Mouse (Mus musculus): ENCODE data around the gene Akt1.

The Akt1 gene

DNA sequence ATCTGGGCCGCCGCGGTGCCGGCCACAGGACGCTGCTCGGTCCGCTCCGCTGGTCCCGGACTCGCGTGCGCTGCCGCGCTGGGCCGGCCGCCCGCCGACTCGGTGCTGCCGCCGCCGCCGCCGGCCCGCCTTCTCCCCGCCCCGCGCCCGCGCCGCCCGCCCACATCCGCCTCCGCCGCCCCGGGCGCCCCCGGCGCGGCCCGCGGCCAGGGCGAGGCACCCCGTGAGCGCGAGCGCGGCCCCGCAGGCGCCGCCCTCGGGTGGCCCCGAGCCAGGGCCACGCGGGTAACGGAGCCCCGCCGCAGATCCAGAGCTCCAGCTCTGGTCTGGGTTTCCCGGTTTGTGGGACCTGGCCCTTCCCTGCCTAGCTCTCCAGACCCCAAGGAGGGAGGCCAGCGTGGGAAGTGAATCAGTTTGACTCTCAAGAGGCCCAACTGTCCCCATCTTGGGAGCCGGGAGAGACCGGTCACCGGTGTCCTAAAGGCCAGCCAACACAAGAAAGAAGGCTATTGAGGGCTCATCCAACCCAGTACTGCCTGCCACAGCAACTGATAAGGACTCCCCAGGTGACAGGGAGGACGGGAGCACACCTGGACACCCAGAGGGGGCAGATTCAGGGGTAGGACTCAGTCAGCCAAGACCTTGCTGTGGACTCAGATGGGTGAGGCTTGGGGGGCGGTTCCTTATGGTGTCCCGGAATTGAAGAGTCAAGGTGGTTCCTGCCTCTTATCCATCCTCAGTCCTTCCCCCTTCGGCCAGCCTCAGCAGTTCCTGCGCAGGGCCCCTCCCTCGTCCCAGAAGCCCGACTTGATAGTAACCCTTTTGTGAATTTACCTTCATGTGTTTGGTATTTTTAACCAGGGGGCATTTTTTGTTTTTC, at the start of gene Akt1:
Gene Akt1, minus strand, starts transcription at position 753 of the 880 bp plus-strand sequence.
- in situ Hi-C loops (cut with MboI, MseI): no loop called here

DNA sequence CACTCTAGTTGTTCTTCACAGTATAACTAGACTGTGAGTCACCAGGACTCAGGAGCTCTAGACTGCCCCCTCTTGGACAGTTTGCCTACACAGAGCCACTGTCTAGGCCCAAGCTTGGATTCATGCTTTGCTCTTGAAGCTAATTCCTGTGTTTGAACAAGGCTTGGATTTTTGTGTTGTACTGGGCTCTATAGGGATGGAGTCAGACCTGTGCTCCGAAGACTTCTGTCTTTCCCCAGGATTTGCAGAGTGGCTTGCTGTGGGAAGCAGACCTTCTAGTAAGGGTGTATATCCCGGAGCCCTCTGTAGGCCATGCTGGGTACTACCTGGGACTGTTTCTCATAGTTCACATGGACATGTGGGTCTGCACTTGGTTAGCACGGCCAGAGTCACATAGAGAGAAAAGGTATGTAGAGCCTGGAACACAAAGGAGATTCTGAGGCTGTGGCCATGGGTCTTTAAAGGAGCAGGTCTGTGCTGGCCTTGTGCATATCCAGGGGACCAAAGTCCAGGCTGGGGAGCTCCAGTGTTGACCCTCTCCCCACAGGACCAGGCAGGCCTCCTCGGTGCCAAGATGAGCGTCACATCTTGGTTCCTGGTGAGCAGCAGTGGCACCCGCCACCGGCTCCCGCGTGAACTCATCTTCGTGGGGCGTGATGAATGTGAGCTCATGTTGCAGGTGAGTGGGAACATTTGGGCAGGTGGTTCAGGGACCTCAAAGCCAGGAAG, 49.6 kb upstream of the Akt1 start:
- in situ Hi-C loops (cut with MboI, MseI): no loop called here

DNA sequence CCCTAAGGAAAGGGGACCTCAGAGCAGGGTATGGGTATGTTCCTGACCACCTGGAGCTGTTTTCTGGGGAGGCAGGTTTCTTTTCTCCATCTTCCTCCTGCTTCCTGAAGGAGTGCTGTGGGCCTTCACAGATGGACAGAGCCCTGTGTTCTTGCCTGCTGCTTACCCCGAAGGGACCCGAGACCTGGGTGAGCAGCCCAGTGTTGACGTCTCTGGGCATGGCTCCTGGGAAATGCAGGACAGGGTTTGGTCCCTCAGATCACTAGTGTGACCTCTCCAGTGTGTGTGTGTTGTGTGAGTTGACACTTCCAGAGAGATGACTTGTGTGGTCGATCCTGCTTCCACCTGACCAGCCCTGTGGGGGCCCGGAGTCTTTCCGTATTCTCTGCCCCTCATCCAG, 48.8 kb upstream of the Akt1 start:
- in situ Hi-C loops (cut with MboI, MseI): no loop called here

DNA sequence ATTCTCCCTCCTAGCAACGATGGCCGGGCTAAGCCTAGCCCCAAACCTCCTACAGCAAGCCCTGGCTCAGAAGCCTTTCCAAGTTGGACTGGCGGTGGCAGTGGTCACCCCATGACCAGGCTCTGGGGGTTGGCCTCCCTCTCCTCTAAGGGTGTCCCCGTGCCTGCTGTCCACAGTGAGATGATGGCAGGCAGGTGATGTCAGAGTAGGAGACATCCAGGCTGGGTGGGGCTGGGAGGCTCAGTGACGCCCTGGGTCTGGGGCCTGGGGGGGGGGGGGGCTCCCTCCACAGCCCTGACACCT, 48.3 kb upstream of the Akt1 start:
- in situ Hi-C loops (cut with MboI, MseI): no loop called here

DNA sequence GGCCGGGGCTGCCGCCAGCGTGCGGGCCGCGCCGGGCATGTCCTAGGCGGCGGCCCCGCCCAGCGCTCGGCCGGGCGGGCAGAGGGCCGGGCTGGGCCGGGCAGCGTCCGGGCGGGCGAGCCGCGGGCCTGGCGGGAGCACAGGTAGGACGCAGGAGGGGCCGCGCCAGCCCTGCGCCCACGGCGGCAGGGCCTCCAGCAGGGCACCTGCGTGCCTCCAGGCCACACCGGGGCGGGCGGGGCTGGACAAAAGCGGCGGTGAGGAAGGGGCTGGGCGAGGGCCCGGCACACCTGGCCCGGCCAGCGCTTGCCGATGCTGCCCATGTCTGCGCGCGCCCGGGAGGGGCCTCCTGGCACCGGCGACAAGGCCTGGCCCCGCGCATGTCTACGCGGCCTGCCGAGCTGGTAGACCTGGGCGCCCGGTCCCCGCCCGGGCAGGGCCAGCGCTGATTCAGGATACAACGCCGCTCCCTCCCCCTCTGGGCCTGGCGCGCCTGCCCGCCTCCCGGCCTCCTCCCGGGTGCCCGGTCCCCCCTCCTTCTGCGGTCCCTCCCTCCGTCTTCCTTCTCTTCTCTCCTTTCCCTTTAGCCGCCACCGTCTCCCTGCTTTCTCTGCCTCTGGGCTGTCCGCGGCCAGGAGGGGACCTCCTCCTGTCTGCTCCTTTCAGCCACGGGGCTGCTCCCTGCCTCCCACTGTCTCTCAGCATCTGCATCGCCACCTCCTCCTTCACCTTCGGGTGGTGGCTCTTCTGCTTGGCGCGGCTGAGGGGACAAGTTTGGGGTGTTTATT, 47.8 kb upstream of the Akt1 start:
- in situ Hi-C loops (cut with MboI, MseI): no loop called here

DNA sequence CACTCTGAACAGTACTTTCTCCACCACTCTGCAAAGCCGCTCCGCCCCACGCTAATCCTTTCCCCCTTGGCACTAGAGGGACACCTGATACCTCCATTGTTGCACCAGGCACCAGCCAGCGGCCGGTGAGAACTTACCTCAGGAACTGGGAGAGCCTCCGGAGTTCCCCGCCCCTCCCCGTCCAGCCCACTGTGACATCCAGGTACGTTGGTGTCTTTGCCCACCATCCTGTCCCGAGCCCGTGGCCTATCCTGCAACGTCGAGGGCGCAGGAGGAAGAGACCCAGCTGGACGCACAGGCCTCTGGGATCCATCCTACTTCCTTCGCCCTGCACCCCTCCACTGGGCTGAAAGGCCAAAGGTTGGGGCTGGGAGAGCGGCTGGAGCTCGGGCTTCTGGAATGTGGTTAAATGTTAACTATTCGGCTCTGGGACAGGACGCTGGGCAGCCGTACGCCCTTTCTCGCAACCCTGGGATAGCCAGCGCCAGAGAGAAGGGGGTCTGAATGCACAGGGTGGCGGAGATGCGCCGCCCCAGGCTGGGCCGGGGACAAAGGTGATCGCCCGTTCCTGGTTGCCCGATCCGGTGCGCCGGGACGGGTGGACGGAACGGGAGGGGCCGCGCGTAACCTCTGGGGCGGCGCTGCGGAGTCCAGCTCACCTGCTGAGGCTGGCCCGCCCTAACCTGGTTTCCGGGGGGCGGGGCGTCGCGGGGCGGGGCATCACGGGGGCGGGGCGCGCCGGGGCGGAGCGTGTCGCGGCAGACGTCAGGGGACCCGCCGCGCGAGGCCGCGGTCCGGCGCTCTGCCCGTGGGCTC, 46.9 kb upstream of the Akt1 start:
- in situ Hi-C loops (cut with MboI, MseI): no loop called here

DNA sequence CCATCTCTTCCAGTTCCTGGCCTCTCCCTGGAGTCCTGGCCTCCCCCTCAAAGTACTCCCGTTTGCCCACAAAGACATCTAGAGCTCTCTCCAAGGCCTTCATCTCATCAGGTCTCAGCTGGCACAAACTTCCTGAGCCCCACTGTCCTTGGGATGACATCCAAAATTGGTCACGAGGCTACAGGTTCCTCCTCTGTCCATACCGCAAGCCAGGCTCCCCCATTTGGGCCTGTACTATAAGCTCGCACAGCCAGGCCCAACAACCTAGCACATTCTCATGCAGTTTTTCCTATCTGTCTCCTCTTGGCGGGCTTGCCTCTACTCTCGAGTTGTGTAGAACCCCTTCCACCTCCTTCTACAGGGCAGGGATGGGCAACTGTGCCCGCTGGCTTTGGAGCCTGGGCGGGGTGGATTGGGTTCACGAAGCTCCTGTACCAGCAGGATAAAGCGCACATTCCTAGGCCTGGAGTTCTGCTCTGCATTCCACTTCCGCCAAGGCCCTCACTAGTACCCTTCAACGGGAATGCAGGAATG, 46.3 kb upstream of the Akt1 start:
- in situ Hi-C loops (cut with MboI, MseI): no loop called here

DNA sequence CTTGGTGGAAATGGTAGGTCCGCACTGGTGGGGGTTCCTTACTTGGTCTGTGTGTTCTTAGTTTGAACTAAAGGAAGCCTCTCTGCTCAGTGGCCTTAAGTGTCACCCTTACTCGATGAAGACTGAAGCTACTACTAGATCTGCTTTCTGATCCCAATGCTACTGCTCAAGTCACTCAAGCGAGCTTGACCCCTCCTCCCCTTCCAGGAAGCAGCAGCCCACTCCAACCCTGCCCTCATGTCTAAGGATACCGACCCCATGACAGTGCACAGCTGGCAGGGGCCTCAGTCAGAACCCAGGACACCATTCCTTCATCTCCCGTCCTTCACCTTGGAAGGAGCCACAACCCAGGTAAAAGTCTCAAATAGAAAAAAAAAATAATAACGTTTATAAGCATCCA, 45.5 kb upstream of the Akt1 start, which contains the start of gene Cep170b:
Gene Cep170b, plus strand, starts transcription at position 240 of the 400 bp plus-strand sequence.
- in situ Hi-C loops (cut with MboI, MseI): no loop called here

DNA sequence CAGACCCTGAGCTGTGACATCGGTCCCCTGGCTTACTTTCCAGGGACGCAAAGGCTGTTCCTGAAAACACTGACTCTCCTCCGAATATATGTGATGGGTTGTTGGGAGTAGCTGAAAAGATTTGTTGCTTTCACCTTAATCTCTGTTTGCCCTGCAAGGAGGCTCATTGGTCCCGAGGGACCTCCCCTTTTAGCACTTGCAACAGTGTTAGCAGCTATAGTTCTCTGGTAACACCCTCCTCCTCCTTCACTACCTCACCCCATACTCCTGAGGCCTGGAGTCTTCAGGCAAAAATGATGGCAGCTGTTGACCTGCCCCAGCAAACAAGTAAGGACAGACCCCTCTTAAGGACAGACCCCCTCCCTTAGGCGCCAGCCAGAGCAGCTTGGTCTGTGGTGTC, 44.3 kb upstream of the Akt1 start:
- in situ Hi-C loops (cut with MboI, MseI): no loop called here

DNA sequence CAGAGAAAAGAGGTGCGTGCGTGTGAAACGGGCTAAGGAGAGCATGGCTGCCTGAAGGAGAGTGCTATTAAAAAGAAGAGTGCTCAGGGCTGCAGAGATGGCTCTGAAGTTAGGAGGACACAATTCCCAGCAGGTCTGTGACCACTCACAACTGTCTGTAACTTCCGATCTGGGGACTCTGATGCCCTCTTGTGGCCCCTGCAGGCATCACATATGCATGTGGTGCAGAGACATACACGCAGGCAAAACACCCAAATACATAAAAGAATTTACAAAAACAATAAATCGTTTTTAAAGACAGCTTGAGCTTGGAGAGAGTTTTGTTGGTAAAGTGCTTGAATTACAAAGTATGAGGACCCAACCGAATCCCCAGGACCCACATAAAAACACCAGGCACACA, 42.5 kb upstream of the Akt1 start:
- in situ Hi-C loops (cut with MboI, MseI): no loop called here

DNA sequence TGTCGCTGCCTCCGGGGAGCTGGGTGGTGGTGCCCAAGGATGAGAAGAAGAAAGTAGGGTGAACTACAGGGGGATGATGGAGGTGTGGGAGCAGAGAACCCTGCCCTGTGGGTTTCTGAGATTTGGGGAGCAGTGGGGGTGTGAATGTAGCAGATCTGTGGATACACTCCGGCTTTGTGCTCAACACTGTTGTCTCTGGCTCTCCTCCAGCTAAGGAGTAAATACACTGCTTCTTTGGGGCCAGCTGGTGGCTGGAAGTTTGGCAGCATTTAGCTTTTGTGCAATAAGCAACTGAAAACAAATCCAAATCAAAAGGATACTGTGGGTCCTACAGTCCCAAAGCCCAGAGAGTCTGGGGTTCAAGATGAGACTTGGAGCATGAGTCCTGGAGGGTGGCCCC, 39.3 kb upstream of the Akt1 start:
- in situ Hi-C loops (cut with MboI, MseI): no loop called here

DNA sequence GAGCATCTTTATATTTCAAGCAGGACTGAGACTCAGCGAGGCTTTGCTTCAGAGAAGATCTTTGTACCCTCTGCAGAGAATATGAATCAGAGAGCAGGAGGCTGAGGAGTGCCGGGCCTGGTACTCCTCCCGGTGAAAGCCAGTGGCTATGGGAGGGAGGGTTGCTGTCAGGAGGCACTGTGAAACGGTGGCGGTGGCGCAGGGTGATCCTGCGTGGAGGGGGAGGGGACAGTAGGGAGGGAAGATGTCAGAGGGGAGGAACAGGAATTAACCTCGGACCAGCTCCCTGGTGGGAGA, 32.8 kb upstream of the Akt1 start:
- in situ Hi-C loops (cut with MboI, MseI): loop anchor here (5.0 kb wide), 1 partner anchor 50 kb away; no protein-coding TSS in a partner anchor

DNA sequence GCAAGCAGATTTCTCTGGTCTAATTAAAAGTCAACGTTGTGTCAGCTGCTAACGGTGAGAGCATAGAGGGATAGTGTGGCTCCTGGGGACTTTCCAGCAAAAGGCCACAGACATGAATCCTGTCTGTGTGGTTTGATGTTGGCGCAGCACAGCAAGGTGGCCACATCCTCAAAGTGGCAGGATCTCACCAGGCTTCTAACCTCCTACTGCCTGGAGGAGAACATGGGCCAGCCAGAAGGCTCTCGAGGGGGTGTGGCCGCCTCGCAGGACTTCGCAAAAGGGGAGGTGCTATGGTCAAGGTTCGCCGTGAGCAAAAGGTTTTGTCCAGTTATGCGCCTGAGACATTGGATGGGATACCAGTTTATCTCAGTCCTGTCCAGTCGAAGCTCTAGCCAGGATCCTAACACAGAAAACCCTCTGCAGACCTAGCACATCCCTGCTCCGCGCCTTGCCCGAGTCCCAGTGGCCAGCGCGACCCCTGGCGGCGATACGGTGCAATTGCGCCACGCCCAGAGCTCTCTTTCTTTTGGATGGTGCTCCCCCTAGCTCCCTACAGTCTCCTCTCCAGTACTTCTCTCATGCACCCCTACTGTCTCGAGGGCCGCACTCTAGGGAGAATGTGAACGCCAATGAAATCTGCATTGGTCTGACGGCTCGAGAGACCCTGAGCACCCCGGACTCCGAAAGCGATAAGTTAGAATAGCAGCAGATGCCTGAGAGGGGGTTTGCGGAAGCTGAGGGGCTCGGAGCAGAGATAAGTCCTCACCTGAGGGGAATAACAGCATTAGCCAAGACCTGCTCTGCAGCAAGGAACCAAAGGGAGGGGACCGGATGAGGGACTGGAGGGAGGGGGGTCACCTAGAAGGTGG, 32.3 kb upstream of the Akt1 start:
- in situ Hi-C loops (cut with MboI, MseI): loop anchor here (5.0 kb wide), 1 partner anchor 50 kb away; no protein-coding TSS in a partner anchor

DNA sequence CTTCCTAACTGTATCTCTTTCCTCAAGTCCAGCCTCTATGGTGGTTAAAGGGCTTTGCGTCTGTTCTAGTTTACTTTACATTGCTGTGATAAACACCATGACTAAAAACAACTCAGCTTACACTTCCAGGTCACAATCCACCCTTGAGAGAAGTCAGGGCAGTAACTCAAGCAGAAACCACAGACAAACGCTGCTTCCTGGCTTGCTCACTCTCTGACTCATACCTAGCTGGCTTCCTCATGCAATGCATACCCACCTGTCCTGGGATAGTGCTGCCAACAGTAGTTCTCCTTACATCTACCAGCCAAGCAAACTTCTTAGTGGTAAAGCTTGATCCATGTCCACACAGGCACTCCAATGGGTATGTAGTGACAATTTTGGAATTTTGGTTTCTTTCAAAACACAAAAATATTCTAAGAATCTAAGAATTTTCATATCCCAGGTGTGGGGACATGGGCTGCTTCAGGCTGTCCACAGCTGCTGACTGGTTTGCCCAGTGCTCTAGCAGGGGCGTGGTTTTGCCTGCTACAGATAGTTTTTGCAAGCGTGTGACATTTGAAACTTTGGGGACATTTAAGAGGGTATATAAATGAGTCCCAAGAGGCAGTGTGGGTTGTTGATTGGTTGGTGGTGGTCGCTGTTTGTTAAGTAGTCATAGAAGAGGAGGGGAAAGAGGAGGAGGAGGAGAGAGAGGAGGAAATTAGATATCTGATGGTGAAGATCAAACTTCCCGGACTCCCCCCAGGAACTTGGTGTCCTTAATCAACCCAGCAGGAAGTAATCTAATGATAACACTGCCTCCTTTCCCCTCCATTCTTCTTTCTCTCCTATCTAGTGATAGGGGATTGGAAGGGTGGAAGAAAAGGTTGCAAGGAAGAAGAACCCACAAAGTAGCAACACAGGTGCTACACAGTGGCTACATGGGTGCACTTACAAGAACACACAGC, 28.0 kb upstream of the Akt1 start:
- in situ Hi-C loops (cut with MboI, MseI): no loop called here

DNA sequence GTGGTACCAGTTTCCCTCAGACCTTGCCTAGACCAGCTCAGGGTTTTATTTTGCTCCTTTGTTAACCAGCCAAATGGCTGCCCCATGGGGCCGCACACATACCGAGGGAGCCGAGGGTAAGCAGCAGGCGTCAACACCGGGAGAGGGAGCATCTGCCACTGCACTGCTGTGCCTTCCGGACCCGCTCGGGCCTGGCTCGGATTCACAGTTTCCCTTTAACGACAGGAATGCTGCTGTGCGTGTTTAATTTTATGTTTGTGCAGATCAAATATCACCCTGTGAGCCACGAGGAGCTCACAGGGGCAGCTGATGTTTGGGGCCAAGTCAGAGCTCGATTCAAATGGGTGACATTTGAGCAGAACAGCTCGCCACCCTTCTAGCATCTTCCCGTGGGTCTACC, 25.8 kb upstream of the Akt1 start:
- in situ Hi-C loops (cut with MboI, MseI): no loop called here

DNA sequence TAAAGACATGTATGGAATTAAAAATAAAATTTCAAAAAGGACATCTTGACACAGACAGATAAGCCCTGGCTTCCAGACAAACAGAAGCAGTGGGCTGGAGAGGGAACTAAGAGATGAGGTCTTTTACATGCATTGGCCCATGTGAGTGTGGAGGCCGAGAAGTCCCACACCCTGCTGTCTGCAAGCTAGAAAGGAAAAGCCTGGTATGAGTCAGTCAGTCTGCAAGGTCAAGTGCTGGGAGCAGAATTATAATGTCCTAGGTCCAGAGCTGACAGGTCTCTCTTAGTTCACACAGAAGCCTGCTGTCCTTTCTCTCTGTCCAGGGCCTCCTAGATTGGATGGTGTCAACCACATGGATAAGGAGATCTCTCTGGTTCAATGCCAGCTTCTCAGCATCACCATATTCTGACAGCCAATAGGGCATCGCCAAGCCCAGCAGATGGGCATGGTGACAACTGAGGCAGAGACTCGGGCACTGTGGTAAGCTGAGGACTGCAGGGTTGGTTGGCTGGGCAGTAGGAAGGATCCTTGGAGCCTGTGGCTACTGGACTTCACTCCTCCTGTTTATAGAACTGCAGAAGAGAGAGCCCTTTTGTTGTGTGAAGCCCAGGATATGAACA, 22.2 kb upstream of the Akt1 start:
- in situ Hi-C loops (cut with MboI, MseI): no loop called here

DNA sequence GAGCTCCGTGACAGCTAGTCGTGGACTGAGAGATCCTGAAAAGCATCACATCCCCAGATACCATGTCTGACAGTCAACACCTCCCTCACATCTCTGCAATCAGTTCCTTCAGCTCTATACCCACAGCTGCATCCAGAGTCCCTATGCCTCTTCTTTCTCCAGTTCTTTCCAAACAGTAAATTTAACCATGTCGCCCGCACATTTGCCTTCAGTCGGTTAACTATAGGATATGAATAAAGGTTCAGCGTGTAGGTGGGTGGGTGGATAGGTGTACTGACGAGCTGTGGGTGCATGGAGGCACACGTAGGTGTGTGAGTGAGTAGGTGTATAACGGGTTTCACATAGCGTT, 19.4 kb upstream of the Akt1 start:
- in situ Hi-C loops (cut with MboI, MseI): no loop called here

DNA sequence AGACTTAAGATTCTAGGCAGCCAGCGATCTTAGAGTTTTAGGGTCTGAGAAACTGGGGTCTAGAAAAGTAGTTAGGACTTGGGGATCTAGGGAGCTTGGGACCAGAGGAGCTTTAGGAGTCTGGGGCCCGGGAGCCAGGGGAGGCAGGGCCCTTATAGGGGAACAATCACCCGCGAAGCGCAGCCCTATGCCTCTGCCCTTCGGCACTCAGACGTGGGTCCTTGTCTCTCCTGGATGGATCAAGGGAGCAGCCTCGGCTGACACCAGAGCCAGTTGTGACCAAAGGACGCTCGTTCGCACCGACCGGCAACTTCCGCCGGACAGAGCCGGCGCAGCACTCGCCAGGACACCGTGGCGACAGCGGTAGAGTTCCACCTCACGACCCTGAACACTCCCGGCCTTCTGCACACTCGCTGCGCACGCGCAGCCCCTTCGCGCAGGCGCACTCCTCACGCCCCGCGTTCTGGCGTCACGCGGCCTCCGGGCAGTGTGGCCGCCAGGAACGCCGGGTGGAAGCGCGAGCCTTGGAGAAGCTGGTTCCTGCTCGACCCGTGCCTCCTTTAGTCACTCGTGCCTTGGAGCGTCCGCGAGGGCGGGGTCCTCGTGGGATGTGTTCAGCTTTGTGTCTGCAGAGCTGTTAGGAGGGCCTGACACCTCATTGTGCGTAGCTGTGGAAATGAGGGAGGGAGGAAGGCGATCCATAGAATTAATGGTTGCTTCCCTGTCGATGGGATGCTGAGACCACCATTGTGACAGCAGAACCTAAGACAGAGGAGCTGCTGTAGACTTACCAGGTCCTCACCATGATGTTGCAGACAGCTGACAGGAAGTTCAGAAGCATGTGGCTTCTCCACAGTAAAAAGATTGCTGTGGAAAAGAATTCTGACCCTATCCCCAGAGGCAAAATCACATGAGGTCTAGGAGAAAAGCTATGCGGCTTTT, 18.8 kb upstream of the Akt1 start:
- in situ Hi-C loops (cut with MboI, MseI): no loop called here

All from T-helper 2 cell (primary cell).